Mouse (Mus musculus) layer of hippocampus, adult 11-12 months (tissue): ENCODE results near the gene Pus7.
A peak's percentile ranks its signal among the peaks of the same experiment; 100 is the strongest.

Source experiments
- DNase-seq: peaks from one replicate; pipeline ENCODE4 v3.0.0; 2022; ENCODE audit warnings: low spot score

Pus7 gene

GRCm38 (mm10) chr5:23782931-23783877, at the start of gene Pus7:
Gene Pus7, minus strand, starts transcription at chr5:23783711.
- peak; percentile 81 for DNase-seq

- DNase-seq = no peak
These were observed 47.6 kb upstream of the Pus7 start for GRCm38 (mm10) chr5:23830897-23831752.

- peak; percentile 45 for DNase-seq
These were observed 43.0 kb upstream of the Pus7 start for GRCm38 (mm10) chr5:23826321-23827004.

- no peak for DNase-seq
These were observed 40.7 kb upstream of the Pus7 start for GRCm38 (mm10) chr5:23824171-23824733.

GRCm38 (mm10) chr5:23822306-23822705, 38.8 kb upstream of the Pus7 start:
- DNase-seq = no peak

GRCm38 (mm10) chr5:23816681-23817080, 33.2 kb upstream of the Pus7 start:
- peak; percentile 20 for DNase-seq

- no peak for DNase-seq
These were observed 31.3 kb upstream of the Pus7 start for GRCm38 (mm10) chr5:23814841-23815240.

GRCm38 (mm10) chr5:23792726-23793125, 9.2 kb upstream of the Pus7 start:
- DNase-seq = no peak

- DNase-seq = no peak
These were observed 5.6 kb upstream of the Pus7 start for GRCm38 (mm10) chr5:23789078-23789612.

- no peak for DNase-seq
These were observed 4.9 kb upstream of the Pus7 start for GRCm38 (mm10) chr5:23788390-23788830.

- peak; percentile 97 for DNase-seq
These were observed 4.3 kb upstream of the Pus7 start, which contains the start of gene Rint1 for GRCm38 (mm10) chr5:23787536-23788389. Gene Rint1, plus strand, starts transcription at chr5:23787711.

GRCm38 (mm10) chr5:23782051-23782810, 1.3 kb downstream of the Pus7 start:
- no peak for DNase-seq

GRCm38 (mm10) chr5:23781172-23781571, 2.3 kb downstream of the Pus7 start:
- no peak for DNase-seq

GRCm38 (mm10) chr5:23780516-23780915, 3.0 kb downstream of the Pus7 start:
- DNase-seq = no peak

GRCm38 (mm10) chr5:23774186-23774585, 9.3 kb downstream of the Pus7 start:
- DNase-seq = no peak

- DNase-seq = no peak
These were observed 12.4 kb downstream of the Pus7 start for GRCm38 (mm10) chr5:23771105-23771504.

- DNase-seq = no peak
These were observed 19.0 kb downstream of the Pus7 start for GRCm38 (mm10) chr5:23764557-23764956.

GRCm38 (mm10) chr5:23762531-23762930, 21.0 kb downstream of the Pus7 start:
- no peak for DNase-seq

- peak; percentile 18 for DNase-seq
These were observed 24.9 kb downstream of the Pus7 start for GRCm38 (mm10) chr5:23758633-23759032.

GRCm38 (mm10) chr5:23756368-23756767, 27.1 kb downstream of the Pus7 start:
- DNase-seq = no peak
